Mouse (Mus musculus): ENCODE results near the gene Taar9.
"Not testable (repeated sequence)": the region's sequence is repeated elsewhere in the genome, so short reads cannot be mapped to it uniquely, and the experiment has no call there.

DNA sequence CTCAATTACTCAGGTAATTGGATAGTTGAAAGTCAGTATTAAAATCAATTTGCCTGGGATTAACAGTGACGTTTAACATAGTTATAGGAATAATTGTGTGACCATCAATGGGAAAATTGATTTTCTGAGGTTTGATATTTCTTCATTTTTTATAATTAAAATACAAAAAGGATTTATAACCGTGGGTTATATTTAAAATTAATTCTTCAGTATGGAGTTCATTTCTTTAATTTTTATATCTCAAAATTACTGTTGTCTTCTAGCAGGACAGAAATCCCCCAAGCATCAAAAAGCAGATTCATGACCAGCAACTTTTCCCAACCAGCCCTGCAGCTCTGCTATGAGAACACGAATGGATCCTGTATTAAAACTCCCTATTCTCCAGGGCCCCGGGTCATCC lies 33.1 kb downstream of the Taar9 start, which contains the start of gene Taar8a:
- TF ChIP-seq GATA1, TAL1 (IDR thresholded peaks at IDR 0.05; ENCODE audit: low read length): not testable (repeated sequence)
